Comparison of ENCODE assay signal across 26 mouse cellular contexts in the genomic region with DNA sequence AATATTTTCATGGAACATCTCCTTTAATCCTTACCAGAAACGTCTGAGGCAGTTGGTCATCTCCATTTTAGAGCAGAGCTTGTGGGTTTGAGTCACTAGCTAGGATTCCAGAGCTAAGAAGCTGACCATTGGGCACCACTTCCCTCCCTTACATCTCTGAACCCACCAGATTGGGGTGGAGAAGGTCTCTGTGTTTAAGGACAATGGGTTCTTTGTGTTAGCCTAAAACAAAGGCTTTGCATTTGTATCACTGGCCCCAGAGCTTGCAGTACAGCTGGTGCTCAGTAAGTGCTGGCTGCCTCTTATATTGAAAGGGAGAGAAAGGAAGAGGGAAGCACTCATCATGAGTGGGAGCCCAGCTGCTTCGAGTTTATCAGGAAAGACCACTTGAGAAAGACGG.
DNase-seq lines count a peak whose midpoint lies in the region; ATAC-seq and TF ChIP-seq lines count a peak whose summit lies in the region.
"Had no signal": no experiment of that assay in that cellular context is flagged by ENCODE, and none has a peak within 500 bp of the region (broad histone marks: within the 10 kb centered on the region; RNA-seq: fewer than 3 reads in every experiment).

No protein-coding gene starts in this region.

- 19% methylated on average over 3 of the region's 3 CpGs for WGBS in forebrain, embryonic 11.5 days
- WGBS in forebrain, postnatal 0 days = 10% methylated on average over 3 of the region's 3 CpGs
- WGBS in heart, embryonic 12.5 days = 22% methylated on average over 3 of the region's 3 CpGs

- no peak overlapping the region for H3K4me2 ChIP-seq in forebrain, embryonic 11.5 days (ENCODE audit: low read depth, low read length, severe bottlenecking)
- no peak overlapping the region for H3K4me2 ChIP-seq in forebrain, postnatal 0 days (ENCODE audit: low read depth)
- H3K4me2 ChIP-seq in heart, embryonic 12.5 days = no peak overlapping the region
- H3K4me2 ChIP-seq: liver, embryonic 12.5 days; lung, embryonic 14.5 days had no signal

- H3K9ac ChIP-seq in forebrain, embryonic 11.5 days (ENCODE audit: low read length) = no peak overlapping the region
- H3K9ac ChIP-seq in forebrain, postnatal 0 days = no peak overlapping the region
- no peak overlapping the region for H3K9ac ChIP-seq in ES-E14 (ENCODE audit: insufficient read depth, low read depth, low read length, poor library complexity, severe bottlenecking)
- H3K9ac ChIP-seq in heart, embryonic 12.5 days = no peak overlapping the region
- H3K9ac ChIP-seq: liver, embryonic 12.5 days; lung, embryonic 14.5 days had no signal

- H3K4me1 ChIP-seq in forebrain, embryonic 11.5 days (replicated peaks; ENCODE audit: control insufficient read depth, insufficient read depth, low read length) = peaks cover 3% of the 10 kb centered on the region
- peaks cover 12% of the 10 kb centered on the region; the same call in 1 of the 2 replicates for H3K4me1 ChIP-seq in forebrain, postnatal 0 days (ENCODE audit: insufficient read depth)
- H3K4me1 ChIP-seq in ES-E14 (ENCODE audit: control insufficient read depth in 2 of 2, insufficient read depth in 2 of 2, low read length in 2 of 2, poor library complexity in 1 of 2) = peaks cover 13 to 15% of the 10 kb centered on the region in 2 experiments
- peaks cover 17% of the 10 kb centered on the region for H3K4me1 ChIP-seq in heart, embryonic 12.5 days (replicated peaks)
- H3K4me1 ChIP-seq: liver, embryonic 12.5 days had no signal

- in situ Hi-C loops in ES-E14 (cut with MboI; ENCODE audit: low sequenced_read_pairs in 2 of 2, unreplicated experiment in 2 of 2) = no loop called here

- no peak for DNase-seq in forebrain, embryonic 11.5 days (ENCODE audit: low spot score)
- DNase-seq in forebrain, postnatal 0 days = no peak
- DNase-seq in layer of hippocampus, adult 2 months (ENCODE audit: low spot score in 2 of 2) = no peak
- DNase-seq in layer of hippocampus, postnatal 14 days (ENCODE audit: low spot score in 2 of 2) = no peak
- peak; percentile 46 for DNase-seq in ES-E14 (ENCODE audit: low read depth, low spot score)
- peak; percentile 57 for DNase-seq in brain, embryonic 14.5 days (ENCODE audit: low read depth)
- DNase-seq in thymus, postnatal 36 days = no peak
- DNase-seq: adrenal gland, adult 8-10 months; cerebellum, adult 9-10 months; gastrocnemius, postnatal 36 days; heart, postnatal 14 days; kidney, adult 8-10 months; kidney, postnatal 36 days; layer of hippocampus, postnatal 36 days; lung, embryonic 14.5 days; lung, postnatal 4 days; midbrain, embryonic 14.5 days; right cerebral cortex, postnatal 25 days; thymus, postnatal 14 days had no signal

- no peaks in the 10 kb centered on the region for H3K9me3 ChIP-seq in forebrain, embryonic 11.5 days (ENCODE audit: control insufficient read depth, low read length)
- H3K9me3 ChIP-seq in forebrain, postnatal 0 days (ENCODE audit: low read length) = no peaks in the 10 kb centered on the region
- no peaks in the 10 kb centered on the region for H3K9me3 ChIP-seq in ES-E14 (ENCODE audit: control insufficient read depth, insufficient read depth, low read depth, low read length)
- no peaks in the 10 kb centered on the region for H3K9me3 ChIP-seq in heart, embryonic 12.5 days (replicated peaks)
- H3K9me3 ChIP-seq: embryonic facial prominence, embryonic 10.5 days; heart, embryonic 10.5 days; limb, embryonic 10.5 days; liver, embryonic 12.5 days had no signal

- no peak overlapping the region for H3K27ac ChIP-seq in forebrain, embryonic 11.5 days (ENCODE audit: low read depth, low read length)
- H3K27ac ChIP-seq in forebrain, postnatal 0 days (ENCODE audit: low read depth, low read length) = no peak overlapping the region
- H3K27ac ChIP-seq in layer of hippocampus, adult 2 months = peak overlapping the region; percentile 92
- no peak overlapping the region for H3K27ac ChIP-seq in ES-E14 (ENCODE audit: insufficient read depth, low read depth, low read length, poor library complexity, severe bottlenecking)
- H3K27ac ChIP-seq in heart, embryonic 12.5 days (ENCODE audit: poor library complexity, severe bottlenecking) = no peak overlapping the region
- H3K27ac ChIP-seq: embryonic facial prominence, embryonic 10.5 days; heart, embryonic 10.5 days; limb, embryonic 10.5 days; liver, embryonic 12.5 days; stomach, postnatal 0 days had no signal

- no peak for TF ChIP-seq CTCF in forebrain, postnatal 0 days (IDR thresholded peaks at IDR 0.05; ENCODE audit: low read depth)
- no peak for TF ChIP-seq CTCF in layer of hippocampus, adult 2 months (conservative IDR thresholded peaks at IDR 0.05)
- TF ChIP-seq CTCF in brain, embryonic 14.5 days (IDR thresholded peaks at IDR 0.05; ENCODE audit: borderline replicate concordance, extremely low read depth, insufficient read depth, insufficient read length) = no peak

- no peak for TF ChIP-seq POLR2A in brain, embryonic 14.5 days (IDR thresholded peaks at IDR 0.05; ENCODE audit: borderline replicate concordance, extremely low read depth, insufficient read depth, insufficient read length, poor library complexity, severe bottlenecking)

- no peaks in the 10 kb centered on the region for H3K27me3 ChIP-seq in forebrain, embryonic 11.5 days (ENCODE audit: control insufficient read depth, insufficient read depth, low read length)
- no peaks in the 10 kb centered on the region for H3K27me3 ChIP-seq in forebrain, postnatal 0 days (ENCODE audit: insufficient read depth, low read length)
- H3K27me3 ChIP-seq in heart, embryonic 12.5 days (replicated peaks) = no peaks in the 10 kb centered on the region
- H3K27me3 ChIP-seq: liver, embryonic 12.5 days had no signal

- peak; percentile 15; the same call in 1 of the 2 replicates for ATAC-seq in forebrain, embryonic 11.5 days (replicated peaks; ENCODE audit: low FRiP score)
- ATAC-seq in forebrain, postnatal 0 days = no peak
- no peak for ATAC-seq in heart, embryonic 12.5 days (ENCODE audit: insufficient number of reproducible peaks, low FRiP score)
- ATAC-seq: inflammation-experienced regulatory T-cells, adult 6 months; liver, embryonic 12.5 days had no signal

- H3K4me3 ChIP-seq in forebrain, embryonic 11.5 days (ENCODE audit: low read depth, low read length) = no peak overlapping the region
- no peak overlapping the region for H3K4me3 ChIP-seq in forebrain, postnatal 0 days (ENCODE audit: low read depth, low read length)
- H3K4me3 ChIP-seq in layer of hippocampus, adult 2 months = no peak overlapping the region
- no peak overlapping the region for H3K4me3 ChIP-seq in ES-E14 (ENCODE audit: insufficient read depth in 1 of 2, low read depth in 1 of 2, low read length in 2 of 2, poor library complexity in 1 of 2, severe bottlenecking in 1 of 2)
- no peak overlapping the region for H3K4me3 ChIP-seq in heart, embryonic 12.5 days
- H3K4me3 ChIP-seq: embryonic facial prominence, embryonic 10.5 days; heart, embryonic 10.5 days; limb, embryonic 10.5 days; liver, embryonic 12.5 days had no signal

- H3K36me3 ChIP-seq in forebrain, embryonic 11.5 days (ENCODE audit: control insufficient read depth, insufficient read depth, low read length) = no peaks in the 10 kb centered on the region
- no peaks in the 10 kb centered on the region for H3K36me3 ChIP-seq in forebrain, postnatal 0 days (ENCODE audit: insufficient read depth)
- H3K36me3 ChIP-seq in ES-E14 (ENCODE audit: control insufficient read depth, insufficient read depth, low read length, poor library complexity, severe bottlenecking) = no peaks in the 10 kb centered on the region
- no peaks in the 10 kb centered on the region for H3K36me3 ChIP-seq in heart, embryonic 12.5 days
- H3K36me3 ChIP-seq: embryonic facial prominence, embryonic 10.5 days; heart, embryonic 10.5 days; limb, embryonic 10.5 days; liver, embryonic 12.5 days had no signal

TF ChIP-seq in ES-E14, 5 proteins besides CTCF, POLR2A, EP300 and RAD21:
- TF ChIP-seq ZC3H11A (IDR thresholded peaks at IDR 0.05; ENCODE audit: borderline replicate concordance, low read depth, low read length) = no peak
- TF ChIP-seq HCFC1 (IDR thresholded peaks at IDR 0.05; ENCODE audit: borderline replicate concordance, insufficient read depth, low read length) = no peak
- TF ChIP-seq MAFK (IDR thresholded peaks at IDR 0.05; ENCODE audit: insufficient read depth, low read depth, low read length) = no peak
- TF ChIP-seq ZNF384 (IDR thresholded peaks at IDR 0.05; ENCODE audit: low read depth, low read length) = no peak
- TF ChIP-seq CHD2 (IDR thresholded peaks at IDR 0.05; ENCODE audit: low read depth, low read length) = no peak

Comparison
In these comparisons a context has a peak if more than half of its experiments do, and no peak if none do; other contexts are left out.
1. DNase-seq: peak in ES-E14 (single experiment) and brain, embryonic 14.5 days (single experiment); none in forebrain, embryonic 11.5 days (single experiment), forebrain, postnatal 0 days (single experiment), layer of hippocampus, adult 2 months (0 of 2), layer of hippocampus, postnatal 14 days (0 of 2) and thymus, postnatal 36 days (0 of 2).